Mouse (Mus musculus): ENCODE results near the gene Nfu1.
"Not testable (repeated sequence)": the region's sequence is repeated elsewhere in the genome, so short reads cannot be mapped to it uniquely, and the experiment has no call there.

Gene Nfu1

DNA sequence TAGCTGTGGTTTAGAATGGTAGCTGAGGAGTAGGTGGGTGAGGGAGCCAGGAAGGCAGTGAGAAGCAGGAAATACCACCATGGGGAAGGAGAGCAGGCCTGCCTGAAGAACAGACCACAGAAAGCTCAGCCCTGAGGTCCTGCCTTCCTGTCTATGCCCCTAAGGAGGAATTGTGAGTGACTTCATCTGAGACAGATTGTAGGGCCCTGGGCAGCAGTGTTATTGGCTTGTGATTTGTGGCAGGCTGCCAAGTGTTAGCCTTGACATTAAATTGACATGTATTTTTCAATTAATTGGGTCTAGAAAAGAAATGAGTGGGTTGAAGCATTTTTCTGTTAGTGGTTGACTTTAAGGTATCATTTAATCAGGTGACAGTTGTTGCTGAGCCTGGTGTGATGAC, 19.8 kb downstream of the Nfu1 start:
- DNase-seq, result no peak

- not testable (repeated sequence) for DNase-seq
Observed at GRCm38 (mm10) chr6:87031310-87031709, 22.3 kb downstream of the Nfu1 start.

GRCm38 (mm10) chr6:87032401-87032800, 23.4 kb downstream of the Nfu1 start:
- DNase-seq, result no peak

GRCm38 (mm10) chr6:87034395-87034794, 25.4 kb downstream of the Nfu1 start:
- no peak for DNase-seq

DNA sequence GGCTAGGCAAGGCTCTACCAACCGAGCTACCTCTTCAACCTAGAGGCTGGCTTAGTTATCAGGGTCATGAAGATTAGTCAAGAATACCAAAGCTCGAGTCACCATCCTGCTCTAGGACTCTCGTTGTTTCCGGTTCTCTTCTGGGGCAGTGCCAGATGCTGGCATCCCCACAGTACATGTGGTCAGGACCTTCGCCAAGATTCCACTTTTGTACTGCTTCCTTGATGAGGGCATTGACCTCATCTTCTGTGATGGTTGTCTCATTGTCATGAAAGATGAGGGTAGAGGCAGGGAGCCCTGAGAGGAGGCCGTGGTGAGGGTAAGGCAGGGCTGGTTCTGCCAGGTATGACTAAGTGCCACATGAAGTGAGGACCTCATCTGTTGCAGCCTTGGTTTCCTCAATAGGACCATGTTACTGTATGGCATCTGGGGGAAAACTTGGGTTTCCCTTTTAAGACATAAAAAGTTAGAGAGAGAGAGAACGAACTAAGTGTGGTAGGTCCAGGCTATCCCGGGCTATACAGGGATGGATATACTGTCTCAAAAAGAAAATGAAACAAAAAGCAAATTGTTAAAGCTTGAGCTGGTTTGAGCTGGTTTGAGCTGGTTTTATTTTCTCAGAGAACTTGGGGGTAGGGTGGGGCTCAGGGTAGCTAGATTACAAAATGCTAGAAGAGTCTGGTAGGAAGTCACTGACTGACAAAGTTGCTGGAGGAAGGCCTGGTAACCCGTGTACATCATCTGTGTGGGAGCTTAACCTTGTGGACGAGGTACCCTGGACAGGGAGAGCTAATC, 29.0 kb downstream of the Nfu1 start:
- DNase-seq, result no peak

- no peak for DNase-seq
Observed at GRCm38 (mm10) chr6:87039161-87039560, 30.1 kb downstream of the Nfu1 start.

DNA sequence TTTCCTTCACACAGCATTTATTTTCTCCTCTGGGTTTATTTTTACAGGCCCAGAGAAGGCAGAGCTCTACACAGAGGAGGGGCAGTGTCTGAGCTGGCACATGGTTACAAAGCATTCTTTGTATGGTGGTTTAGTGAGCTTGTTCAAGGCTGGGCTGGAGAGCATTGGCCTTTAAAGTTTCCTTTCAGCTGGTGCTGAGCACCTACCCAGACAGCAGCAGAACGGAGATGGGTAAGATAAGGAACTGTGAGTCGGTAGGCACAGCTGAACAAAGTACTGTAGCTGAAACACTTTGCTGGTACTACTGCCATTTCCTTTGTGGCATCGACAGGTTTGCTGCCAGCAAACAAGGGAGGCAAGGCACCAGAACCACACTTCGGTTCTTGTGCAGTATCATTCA, 31.9 kb downstream of the Nfu1 start:
- no peak for DNase-seq

DNA sequence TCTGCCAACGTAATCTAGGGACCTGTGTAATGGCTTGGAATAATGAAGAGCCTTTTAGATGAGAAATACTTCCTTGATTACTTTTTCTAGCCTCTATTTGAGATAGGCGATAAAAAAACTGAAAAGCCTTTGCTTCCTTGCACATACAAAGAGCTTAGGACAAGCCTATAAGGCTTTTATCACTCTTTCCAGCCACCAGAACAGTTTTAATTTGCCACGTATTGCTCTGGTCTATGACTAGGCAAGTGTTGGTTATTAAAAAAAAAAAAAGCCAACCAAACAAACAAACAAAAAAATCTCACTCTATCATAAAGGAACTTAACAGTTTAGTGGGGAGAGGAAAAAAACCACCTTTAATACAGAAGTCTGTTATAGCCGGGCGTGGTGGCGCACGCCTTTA, 32.4 kb downstream of the Nfu1 start:
- DNase-seq, result no peak

- DNase-seq, result no peak
Observed at GRCm38 (mm10) chr6:87042004-87042336, 32.9 kb downstream of the Nfu1 start.

- peak; percentile 94 for DNase-seq
Observed at GRCm38 (mm10) chr6:87042337-87043130, 33.5 kb downstream of the Nfu1 start, which contains the start of gene Gfpt1. Gene Gfpt1 (plus strand): TSS chr6:87042846.

DNA sequence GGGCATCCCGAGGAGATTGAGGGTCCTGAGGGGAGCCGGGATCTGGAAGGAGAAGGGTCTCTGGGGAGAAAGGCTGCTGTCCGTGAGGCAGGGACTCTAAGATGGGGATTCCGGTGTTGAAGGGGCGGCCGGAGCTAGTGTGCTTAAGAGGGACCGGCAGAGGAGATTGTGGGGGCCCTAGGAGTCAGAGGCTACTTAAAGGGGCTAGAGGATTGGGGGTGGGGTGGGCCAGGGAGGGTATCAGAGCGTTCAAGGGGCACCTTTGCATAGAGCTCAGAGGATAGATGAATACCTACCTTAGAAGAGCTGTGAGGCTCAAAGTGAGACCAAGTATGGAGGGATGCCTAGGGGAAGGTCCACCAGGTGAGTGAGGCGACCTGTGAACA, 34.1 kb downstream of the Nfu1 start:
- no peak for DNase-seq

GRCm38 (mm10) chr6:87044895-87045294, 35.9 kb downstream of the Nfu1 start:
- DNase-seq, result no peak

- no peak for DNase-seq
Observed at GRCm38 (mm10) chr6:87045507-87045906, 36.5 kb downstream of the Nfu1 start.

- DNase-seq, result not testable (repeated sequence)
Observed at GRCm38 (mm10) chr6:87048712-87049111, 39.7 kb downstream of the Nfu1 start.

- no peak for DNase-seq
Observed at GRCm38 (mm10) chr6:87051886-87052425, 42.9 kb downstream of the Nfu1 start.

- no peak for DNase-seq
Observed at GRCm38 (mm10) chr6:87054193-87054592, 45.2 kb downstream of the Nfu1 start.

GRCm38 (mm10) chr6:87059754-87060153, 50.7 kb downstream of the Nfu1 start:
- no peak for DNase-seq

- no peak for DNase-seq
Observed at GRCm38 (mm10) chr6:87063586-87063985, 54.5 kb downstream of the Nfu1 start.

- DNase-seq, result no peak
Observed at GRCm38 (mm10) chr6:87068209-87068608, 59.2 kb downstream of the Nfu1 start.

GRCm38 (mm10) chr6:87069195-87069900, 60.3 kb downstream of the Nfu1 start:
- no peak for DNase-seq

DNA sequence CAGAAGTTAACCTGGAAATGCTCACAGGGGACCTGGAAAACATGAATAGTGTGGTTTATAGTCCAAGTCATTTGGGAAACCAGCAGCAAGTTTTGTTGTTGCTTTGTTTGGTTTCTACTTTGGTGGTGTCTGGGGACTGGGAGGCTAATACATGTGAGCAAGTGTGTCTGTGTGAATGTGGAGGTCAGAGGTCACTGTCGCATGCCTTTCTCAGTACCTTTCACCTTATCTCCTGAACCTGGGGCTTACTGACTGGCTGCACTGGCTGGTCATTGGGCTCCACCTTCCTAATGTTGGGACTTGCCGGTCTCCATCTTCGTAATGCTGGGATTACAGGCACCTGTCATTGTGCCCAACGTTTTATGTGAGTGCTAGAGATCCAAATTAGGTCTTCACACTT, 61.6 kb downstream of the Nfu1 start:
- no peak for DNase-seq

DNA sequence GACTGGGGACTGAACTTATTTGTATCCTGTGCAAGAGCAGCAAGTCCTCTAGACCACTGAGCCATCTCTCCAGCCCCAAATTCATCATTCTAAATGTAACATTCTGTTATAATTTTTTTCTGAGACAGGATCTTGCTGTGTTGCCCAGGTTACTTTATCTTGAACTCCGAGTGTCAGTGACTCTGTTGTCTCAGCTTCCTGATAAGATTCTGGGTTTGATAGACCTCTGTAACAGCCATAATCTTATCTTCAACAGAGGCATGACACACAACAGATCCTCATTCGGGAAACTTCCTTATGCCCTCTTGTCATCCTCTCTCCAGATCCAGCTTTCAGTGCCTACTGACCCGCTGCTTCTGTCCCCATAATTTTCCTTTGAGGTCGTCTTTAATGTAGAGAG, 63.7 kb downstream of the Nfu1 start:
- DNase-seq, result no peak

DNA sequence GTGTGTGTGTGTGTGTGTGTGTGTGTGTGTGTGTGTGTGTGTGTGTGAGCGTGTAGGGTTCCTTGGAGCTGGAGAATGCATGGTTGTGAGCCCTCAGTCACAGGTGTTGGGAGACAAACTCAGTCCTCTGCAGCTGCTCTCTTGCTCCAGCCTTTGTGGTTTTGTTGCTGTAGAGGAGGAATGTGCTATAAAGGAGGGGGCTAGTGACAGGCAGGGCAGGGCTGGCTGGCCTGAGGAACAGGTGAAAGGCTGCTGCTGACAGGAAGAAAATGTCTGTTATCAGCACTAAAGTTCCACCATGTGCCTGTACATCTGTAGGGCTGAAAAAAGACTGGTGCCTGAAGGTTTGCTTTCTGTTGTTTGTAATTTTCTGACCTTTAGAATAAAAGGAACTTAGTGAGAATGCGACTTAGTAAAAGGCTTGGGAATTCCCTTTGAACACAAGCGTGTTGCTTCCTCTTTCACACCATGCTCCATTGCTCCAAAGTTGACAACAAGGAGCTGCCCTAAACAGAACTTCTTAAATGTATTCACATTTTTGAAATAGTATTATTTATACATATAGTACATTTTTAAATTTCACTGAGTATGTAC, 66.2 kb downstream of the Nfu1 start:
- no peak for DNase-seq

Measured in cerebellum, adult 9-10 months (tissue).